Mouse (Mus musculus) kidney, adult 10 weeks (tissue): Measurements from ENCODE around the gene Glis3. TPM values are rescaled to one million over a fixed set of nuclear protein-coding genes. Genes with fewer than 3 reads are reported as not detected.

Experiments used
- polyA plus RNA-seq: library from polyadenylated mRNA; stranded (reverse); fragments of 350-450 nt; fragmentation: Illumina TruSeq; extraction: RNeasy Lipid Tissue Mini Kit (QIAGEN cat#74804); gene quantifications from one replicate; pipeline ENCODE4 v1.2.3, GENCODE M21; 2014; ENCODE audit warnings: low read depth, low replicate concordance

Glis3 gene
- 31.5 TPM for polyA plus RNA-seq

DNA sequence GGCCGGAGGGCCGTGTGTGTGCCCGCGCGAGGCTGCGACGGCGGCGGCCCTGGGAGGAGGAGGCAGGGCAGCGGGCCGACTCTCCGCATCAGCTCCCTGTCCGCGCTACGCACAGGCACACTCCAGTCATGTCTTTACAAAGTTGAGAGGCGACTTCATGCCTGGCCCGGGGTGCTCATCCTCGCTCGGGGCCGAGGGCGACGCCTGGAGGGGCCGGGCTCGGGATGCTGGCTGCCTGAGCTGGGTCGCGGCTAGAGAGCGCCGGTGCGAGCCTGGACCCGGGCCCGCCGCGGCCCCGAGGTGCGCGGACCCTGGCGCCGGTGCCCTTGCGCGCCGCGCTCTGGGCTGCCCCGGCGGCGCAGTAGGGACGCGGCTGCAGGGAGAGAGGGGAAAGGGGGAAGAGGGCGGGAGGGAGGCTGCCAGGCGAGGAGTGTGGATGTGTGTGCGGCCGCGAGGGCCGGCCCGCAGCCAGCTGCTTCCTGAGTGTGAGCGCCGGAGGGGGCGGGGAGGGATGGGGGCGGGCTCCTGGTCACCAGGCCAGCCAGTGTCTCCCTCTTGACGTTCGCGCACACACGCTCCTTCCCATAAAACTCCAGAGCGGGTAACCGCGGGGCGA is at the start of gene Glis3:
TSS of gene Glis3 (minus strand) at position 302 of the 616 bp plus-strand sequence.

Other genes with a start within 250 kb of the Glis3 start
- 256 TPM for gene Slc1a1, start 155.0 kb upstream of the Glis3 start, polyA plus RNA-seq